8 mouse cellular contexts compared by ENCODE assay signal in the genomic region with DNA sequence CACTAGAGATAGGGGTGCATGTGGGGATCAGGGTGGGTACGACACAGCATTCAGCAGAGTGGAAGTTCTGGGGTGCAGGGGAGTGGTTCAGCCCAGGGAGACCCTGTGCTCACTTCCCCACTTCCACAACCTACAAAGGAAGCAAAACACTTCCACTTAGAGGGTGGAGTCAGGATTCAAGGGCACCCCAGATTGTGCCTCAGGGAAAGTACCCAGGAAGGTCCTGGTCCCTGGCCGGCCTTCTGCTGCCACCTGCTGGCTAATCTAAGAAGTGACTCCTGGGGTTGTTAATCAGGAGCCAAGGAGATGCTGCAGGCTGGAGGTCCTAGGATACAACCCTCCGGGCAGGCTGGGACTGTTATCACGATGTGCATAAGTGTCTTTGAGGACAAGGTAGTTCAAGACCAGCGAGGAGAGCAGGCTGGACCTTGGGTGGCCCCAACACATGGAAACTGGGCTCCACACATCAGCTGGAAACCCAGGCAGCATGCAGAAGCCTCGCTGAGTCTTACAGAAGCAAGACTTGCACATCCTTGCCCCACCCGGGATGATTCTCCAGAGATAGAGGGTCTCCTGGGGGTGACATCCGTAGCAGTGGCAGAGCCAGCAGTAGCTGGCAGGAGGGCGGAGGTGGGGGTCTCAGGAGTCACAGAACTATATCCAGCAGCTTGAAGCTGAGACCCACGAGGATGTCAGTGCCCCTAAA. TPM values are rescaled to one million over a fixed set of nuclear protein-coding genes. Genes with fewer than 3 reads are reported as not detected.
DNase-seq lines count a peak whose midpoint lies in the region; ATAC-seq and TF ChIP-seq lines count a peak whose summit lies in the region.

No protein-coding gene starts in this region.

- no peak overlapping the region for H3K9ac ChIP-seq in hindbrain, embryonic 11.5 days (ENCODE audit: low read depth, low read length)

- no peak overlapping the region for H3K4me3 ChIP-seq in cerebellum, adult 2 months (replicated peaks; ENCODE audit: insufficient read depth, low read depth, low read length)
- H3K4me3 ChIP-seq in hindbrain, embryonic 11.5 days (ENCODE audit: low read depth, low read length), result no peak overlapping the region

- DNase-seq in NIH3T3 (ENCODE audit: low read depth), result peak; percentile 93
- DNase-seq in cerebellum, adult 2 months, result peak; percentile 88 to 93
- DNase-seq in forelimb bud, embryonic 11.5 days (ENCODE audit: low read depth, low spot score), result peak; percentile 81
- peak; percentile 83 for DNase-seq in hindbrain, embryonic 11.5 days (ENCODE audit: low spot score)
- peak; percentile 91 to 92 for DNase-seq in layer of hippocampus, postnatal 10 days (ENCODE audit: low spot score in 2 of 2)
- peak; percentile 84 to 90 for DNase-seq in lung, postnatal 4 days
- peak; percentile 50 for DNase-seq in retina, postnatal 7 days (ENCODE audit: low read depth, low spot score)
- peak; percentile 83 for DNase-seq in thymus, postnatal 4 days

- H3K36me3 ChIP-seq in hindbrain, embryonic 11.5 days (ENCODE audit: control insufficient read depth, insufficient read depth, low read length), result no peaks in the 10 kb centered on the region

- no peaks in the 10 kb centered on the region for H3K9me3 ChIP-seq in hindbrain, embryonic 11.5 days (ENCODE audit: control insufficient read depth, low read length)

- H3K4me2 ChIP-seq in hindbrain, embryonic 11.5 days (replicated peaks; ENCODE audit: low read depth, low read length), result no peak overlapping the region

- ATAC-seq in hindbrain, embryonic 11.5 days (ENCODE audit: low FRiP score), result peak; percentile 38; the same call in 1 of the 2 replicates

- H3K27ac ChIP-seq in cerebellum, adult 2 months (ENCODE audit: insufficient read depth, low read length), result peak overlapping the region; percentile 24; the same call in 1 of the 2 replicates
- no peak overlapping the region for H3K27ac ChIP-seq in hindbrain, embryonic 11.5 days (ENCODE audit: low read depth, low read length)

- WGBS in cerebellum, adult 2 months, result 9% methylated on average over 10 of the region's 10 CpGs
- 41% methylated on average over 10 of the region's 10 CpGs for WGBS in hindbrain, embryonic 11.5 days

- TF ChIP-seq CTCF in cerebellum, adult 2 months (IDR thresholded peaks at IDR 0.05; ENCODE audit: borderline replicate concordance, insufficient read depth, low read depth, low read length), result peak; percentile 93

- no peaks in the 10 kb centered on the region for H3K27me3 ChIP-seq in cerebellum, adult 2 months (ENCODE audit: control insufficient read depth, insufficient read depth, low read length)
- 0 out of 2 replicates have a peak, but pooled peaks cover 6% of the 10 kb centered on the region for H3K27me3 ChIP-seq in hindbrain, embryonic 11.5 days (ENCODE audit: control insufficient read depth, insufficient read depth, low read length)

- TF ChIP-seq POLR2A in cerebellum, adult 2 months (IDR thresholded peaks at IDR 0.05; ENCODE audit: borderline replicate concordance, insufficient read depth, low read length), result no peak

- H3K4me1 ChIP-seq in cerebellum, adult 2 months (ENCODE audit: control insufficient read depth, insufficient read depth, low read length), result peaks cover 29% of the 10 kb centered on the region
- no peaks in the 10 kb centered on the region for H3K4me1 ChIP-seq in hindbrain, embryonic 11.5 days (replicated peaks; ENCODE audit: control insufficient read depth, insufficient read depth, low read length)

RNA-seq across cellular contexts. Expression of gene Ppara, which starts 25.4 kb away (rescaled TPM):
- 1.1 and 1.5 TPM in 2 replicates for polyA plus RNA-seq in cerebellum, adult 2 months (2012; rRNA removed)
- polyA plus RNA-seq in hindbrain, embryonic 11.5 days (2014; fragmentation: Nextera tagmentation; extraction: Ambion mirVana), result 0.49 and 1.5 TPM in 2 replicates
- 1 to 10 TPM; 2.3 to 2.9 TPM for total RNA-seq in layer of hippocampus, postnatal 10 days (2021)
